8 mouse cellular contexts compared by ENCODE assay signal in the genomic region with DNA sequence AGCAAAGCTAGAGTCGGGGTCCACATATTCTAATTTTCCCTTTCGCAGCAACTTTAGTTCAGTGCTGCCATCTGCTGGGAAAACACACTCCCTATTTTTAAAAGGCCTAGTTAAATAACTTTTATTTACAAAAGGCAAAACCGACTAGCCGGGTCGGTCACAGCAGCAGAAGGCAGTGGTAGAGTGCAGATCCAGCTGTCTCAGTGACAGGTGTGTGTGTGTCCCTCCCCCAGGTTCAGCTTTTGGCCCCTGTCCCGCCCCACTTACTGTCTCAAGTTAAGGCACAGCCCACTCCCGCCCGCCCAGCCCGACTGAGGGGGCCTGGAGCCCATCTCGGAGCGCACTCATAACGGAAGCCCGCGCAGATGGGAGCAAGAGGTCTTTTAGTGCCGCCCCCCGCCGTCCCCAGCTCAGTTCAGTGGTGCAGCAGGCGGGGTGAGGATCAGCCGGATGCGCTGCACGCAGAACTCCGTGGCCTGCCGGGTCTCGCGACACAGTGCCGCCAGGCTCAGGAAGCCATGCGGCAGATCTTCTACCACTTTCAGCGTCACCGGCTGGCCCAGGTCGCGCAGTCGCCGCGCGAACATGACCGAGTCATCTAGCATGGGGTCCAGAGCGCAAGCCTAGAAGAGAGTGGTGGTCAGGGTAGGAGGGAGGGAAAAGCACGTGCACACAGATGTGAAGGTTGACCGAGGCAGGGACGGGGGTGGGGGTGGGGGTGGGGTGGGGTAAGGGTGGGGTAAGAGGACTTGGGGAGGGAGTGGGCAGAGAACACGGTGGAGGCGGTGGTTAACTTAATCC. TPM values are rescaled to one million over a fixed set of nuclear protein-coding genes. Genes with fewer than 3 reads are reported as not detected.
DNase-seq lines count a peak whose midpoint lies in the region; ATAC-seq and TF ChIP-seq lines count a peak whose summit lies in the region.

No protein-coding gene starts in this region.

- 0 out of 2 replicates have a peak, but pooled peaks have one; percentile 27 for TF ChIP-seq CTCF in cortical plate, adult 2 months (IDR thresholded peaks at IDR 0.05; ENCODE audit: extremely low read depth, insufficient read depth, low read length)
- TF ChIP-seq CTCF in spleen, adult 2 months (IDR thresholded peaks at IDR 0.05; ENCODE audit: extremely low read depth, insufficient read depth, insufficient read length, insufficient replicate concordance), result no peak

- peak; percentile 33 for ATAC-seq in heart, embryonic 14.5 days (ENCODE audit: insufficient number of reproducible peaks, insufficient read depth, low FRiP score, low read depth)

- 3% methylated on average over 42 of the region's 42 CpGs for WGBS in heart, embryonic 14.5 days
- 7% methylated on average over 41 of the region's 42 CpGs for WGBS in spleen, adult 2 months

- H3K9ac ChIP-seq in heart, embryonic 14.5 days (ENCODE audit: low read length), result peak overlapping the region; percentile 75

- DNase-seq in urinary bladder, postnatal 14 days (ENCODE audit: low spot score), result peak; percentile 55
- no peak for DNase-seq in urinary bladder, postnatal 25 days (ENCODE audit: low spot score)
- peak; percentile 81 for DNase-seq in kidney, postnatal 14 days
- peak; percentile 35 to 69 for DNase-seq in spleen, adult 2 months (ENCODE audit: low read depth in 1 of 2, low spot score in 2 of 2)
- DNase-seq in urinary bladder, postnatal 10 days (ENCODE audit: low spot score), result no peak

- H3K4me2 ChIP-seq in heart, embryonic 14.5 days (ENCODE audit: low read length), result peak overlapping the region; percentile 87

- peaks cover 34% of the 10 kb centered on the region for H3K36me3 ChIP-seq in heart, embryonic 14.5 days (ENCODE audit: control insufficient read depth, insufficient read depth, low read length)
- H3K36me3 ChIP-seq in megakaryocyte, embryonic 14.5 days (replicated peaks; ENCODE audit: low read length), result peaks cover 43% of the 10 kb centered on the region
- H3K36me3 ChIP-seq in spleen, adult 2 months (ENCODE audit: control insufficient read depth, insufficient read depth, low read length), result peaks cover 18% of the 10 kb centered on the region

- TF ChIP-seq POLR2A in cortical plate, adult 2 months (IDR thresholded peaks at IDR 0.05; ENCODE audit: extremely low read depth, insufficient read depth, low read length), result no peak
- TF ChIP-seq POLR2A in spleen, adult 2 months (IDR thresholded peaks at IDR 0.05; ENCODE audit: low read depth, low read length), result peak; percentile 5; the same call in 1 of the 2 replicates

- no peaks in the 10 kb centered on the region for H3K27me3 ChIP-seq in heart, embryonic 14.5 days (ENCODE audit: control insufficient read depth, insufficient read depth, low read length)
- H3K27me3 ChIP-seq in megakaryocyte, embryonic 14.5 days (replicated peaks), result peaks cover 31% of the 10 kb centered on the region
- H3K27me3 ChIP-seq in spleen, adult 2 months (ENCODE audit: control insufficient read depth, insufficient read depth, low read length), result no peaks in the 10 kb centered on the region

- peak overlapping the region; percentile 31; the same call in 1 of the 2 replicates for H3K4me3 ChIP-seq in cortical plate, adult 2 months (ENCODE audit: insufficient read depth, low read length)
- H3K4me3 ChIP-seq in heart, embryonic 14.5 days (ENCODE audit: control insufficient read depth in 1 of 2, insufficient read depth in 1 of 2, low read depth in 1 of 2, low read length in 2 of 2), result peak overlapping the region; percentile 44
- H3K4me3 ChIP-seq in megakaryocyte, embryonic 14.5 days (replicated peaks), result peak overlapping the region; percentile 91
- H3K4me3 ChIP-seq in spleen, adult 2 months (ENCODE audit: extremely low read depth, insufficient read depth, insufficient read length), result peak overlapping the region; percentile 55

- H3K27ac ChIP-seq in cortical plate, adult 2 months (ENCODE audit: insufficient read depth, low read length), result no peak overlapping the region
- peak overlapping the region in 1 of 2 experiments; percentile 30; a peak in 2 of 4 replicates for H3K27ac ChIP-seq in heart, embryonic 14.5 days (replicated peaks in 1 of 2; ENCODE audit: control insufficient read depth in 1 of 2, insufficient read depth in 1 of 2, low read depth in 2 of 2, low read length in 2 of 2)
- H3K27ac ChIP-seq in spleen, adult 2 months (ENCODE audit: insufficient read depth, low read length), result peak overlapping the region; percentile 32

- H3K4me1 ChIP-seq in cortical plate, adult 2 months (ENCODE audit: control insufficient read depth, insufficient read depth, low read length), result peaks cover 3% of the 10 kb centered on the region; the same call in 1 of the 2 replicates
- H3K4me1 ChIP-seq in heart, embryonic 14.5 days (ENCODE audit: control insufficient read depth in 2 of 2, insufficient read depth in 2 of 2, low read length in 2 of 2), result peaks cover 18 to 27% of the 10 kb centered on the region in 2 experiments
- H3K4me1 ChIP-seq in megakaryocyte, embryonic 14.5 days, result peaks cover 47% of the 10 kb centered on the region
- H3K4me1 ChIP-seq in spleen, adult 2 months (ENCODE audit: control insufficient read depth, insufficient read depth, insufficient read length), result peaks cover 7% of the 10 kb centered on the region

- H3K9me3 ChIP-seq in heart, embryonic 14.5 days (ENCODE audit: control insufficient read depth, low read length), result no peaks in the 10 kb centered on the region
- H3K9me3 ChIP-seq in megakaryocyte, embryonic 14.5 days, result no peaks in the 10 kb centered on the region

RNA-seq across cellular contexts. Expression of gene Cnfn, which starts 10.2 kb away (rescaled TPM):
- not detected in 2 replicates for polyA plus RNA-seq in cortical plate, adult 2 months (2012; rRNA removed)
- 0.31 TPM in 1 of 2 replicates, not detected in the other for polyA plus RNA-seq in heart, embryonic 14.5 days (2014; fragmentation: Nextera tagmentation; extraction: Ambion mirVana)
- polyA plus RNA-seq in megakaryocyte, embryonic 14.5 days (2012; ENCODE audit: insufficient read depth, low replicate concordance), result not detected in 2 replicates
- polyA plus RNA-seq in spleen, adult 2 months (2012; rRNA removed), result not detected in 2 replicates

RNA-seq across cellular contexts. Expression of gene Lipe, which starts 18.8 kb away (rescaled TPM):
- 8.0 and 9.1 TPM in 2 replicates for polyA plus RNA-seq in cortical plate, adult 2 months (2012; rRNA removed)
- 2.8 and 3.6 TPM in 2 replicates for polyA plus RNA-seq in heart, embryonic 14.5 days (2014; fragmentation: Nextera tagmentation; extraction: Ambion mirVana)
- 5.0 and 9.1 TPM in 2 replicates for polyA plus RNA-seq in megakaryocyte, embryonic 14.5 days (2012; ENCODE audit: insufficient read depth, low replicate concordance)
- polyA plus RNA-seq in spleen, adult 2 months (2012; rRNA removed), result 35.0 and 46.0 TPM in 2 replicates

RNA-seq across cellular contexts. Expression of gene Cxcl17, which starts 32.9 kb away (rescaled TPM):
- polyA plus RNA-seq in cortical plate, adult 2 months (2012; rRNA removed), result not detected in 2 replicates
- polyA plus RNA-seq in heart, embryonic 14.5 days (2014; fragmentation: Nextera tagmentation; extraction: Ambion mirVana), result 0.28 and 0.36 TPM in 2 replicates
- polyA plus RNA-seq in megakaryocyte, embryonic 14.5 days (2012; ENCODE audit: insufficient read depth, low replicate concordance), result not detected in 2 replicates
- not detected in 2 replicates for polyA plus RNA-seq in spleen, adult 2 months (2012; rRNA removed)

Comparison
In these comparisons a context has a peak if more than half of its experiments do, and no peak if none do; other contexts are left out.
1. DNase-seq: peak in urinary bladder, postnatal 14 days (single experiment), kidney, postnatal 14 days (single experiment) and spleen, adult 2 months (2 of 2); none in urinary bladder, postnatal 25 days (single experiment) and urinary bladder, postnatal 10 days (single experiment).
2. H3K4me3 ChIP-seq: peak in every context shown above with its lines; median percentile 91 in megakaryocyte, embryonic 14.5 days; 55 in spleen, adult 2 months; 44 in heart, embryonic 14.5 days; 31 in cortical plate, adult 2 months.